Mouse (Mus musculus): ENCODE results near the gene Cpz. TPM values are rescaled to one million over a fixed set of nuclear protein-coding genes. Genes with fewer than 3 reads are reported as not detected.

The Cpz gene
- total and polyA plus RNA-seq, 3 experiments, result 6.8 to 19.8 (median 9.7) TPM

DNA sequence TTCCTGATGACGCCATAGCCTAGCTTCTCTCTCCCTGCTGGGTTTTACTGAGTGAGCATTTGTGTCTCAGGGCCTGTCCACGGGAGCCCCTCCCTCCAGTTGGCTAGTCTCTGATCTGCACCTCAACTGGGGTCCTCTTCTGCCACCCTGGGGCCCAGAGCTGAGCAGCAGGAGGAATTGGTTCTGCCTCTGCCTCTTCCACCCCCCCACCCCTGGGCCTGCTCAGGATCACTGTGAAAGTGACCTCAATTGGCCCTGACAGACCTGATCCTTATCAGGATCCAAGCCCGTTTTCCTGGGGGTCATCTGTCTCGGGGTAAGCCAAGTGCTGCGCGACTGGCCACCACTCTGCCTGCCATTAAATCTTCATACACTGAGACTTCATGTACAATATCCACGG is 20.5 kb downstream of the Cpz start:
- no peak for TF ChIP-seq POLR2AphosphoS5 (IDR thresholded peaks at IDR 0.05; ENCODE audit: insufficient replicate concordance, low read depth, low read length)
- no peak for TF ChIP-seq TAL1 (conservative IDR thresholded peaks at IDR 0.05; ENCODE audit: low read depth, low read length)
- no peak for TF ChIP-seq CTCF (IDR thresholded peaks at IDR 0.05; ENCODE audit: low read depth, low read length)
- TF ChIP-seq GATA2 (IDR thresholded peaks at IDR 0.05; ENCODE audit: borderline replicate concordance, low read depth, low read length), result no peak
- no peak for TF ChIP-seq GATA1 (IDR thresholded peaks at IDR 0.05; ENCODE audit: borderline replicate concordance, low read length)
- H3K27me3 ChIP-seq (ENCODE audit: insufficient read depth, low read length), result peaks cover 15% of the 10 kb centered on the region; the same call in 1 of the 2 replicates
- H3K4me1 ChIP-seq (ENCODE audit: insufficient read depth, low read depth, low read length), result peaks cover 12% of the 10 kb centered on the region
- no peak for ATAC-seq (ENCODE audit: extremely low read depth, insufficient number of reproducible peaks, low FRiP score, poor library complexity, severe bottlenecking)
- peaks cover 9% of the 10 kb centered on the region for H3K36me3 ChIP-seq (replicated peaks)
- no peaks in the 10 kb centered on the region for H3K9me3 ChIP-seq (replicated peaks)
- no peak overlapping the region for H3K4me3 ChIP-seq (ENCODE audit: low read depth, low read length)
- DNase-seq (ENCODE audit: low spot score), result no peak

DNA sequence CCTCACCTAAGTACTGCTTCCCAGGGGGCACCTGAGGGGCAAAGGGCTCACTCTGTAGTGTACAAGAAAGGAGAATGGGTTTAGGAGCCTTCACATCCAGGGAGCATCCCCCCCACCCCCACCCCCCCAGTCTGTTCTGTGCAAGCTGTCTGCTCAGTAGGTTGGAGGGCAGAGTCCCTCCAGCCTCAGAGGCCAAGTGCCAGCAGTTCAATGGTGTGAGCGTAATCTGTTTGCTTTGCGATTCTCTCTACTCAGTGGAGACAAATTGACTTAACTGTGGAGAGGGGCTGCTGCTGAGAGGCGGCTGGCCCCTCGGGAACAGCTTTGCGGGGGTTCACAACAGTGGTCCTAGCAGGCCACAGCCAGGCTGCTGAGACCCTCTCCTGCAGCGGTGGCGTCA is 28.2 kb downstream of the Cpz start:
- TF ChIP-seq POLR2AphosphoS5 (IDR thresholded peaks at IDR 0.05; ENCODE audit: insufficient replicate concordance, low read depth, low read length) (no peak), CTCF (IDR thresholded peaks at IDR 0.05; ENCODE audit: low read depth, low read length) (no peak), TAL1 (conservative IDR thresholded peaks at IDR 0.05; ENCODE audit: low read depth, low read length) (no peak), GATA2 (IDR thresholded peaks at IDR 0.05; ENCODE audit: borderline replicate concordance, low read depth, low read length) (no peak), GATA1 (IDR thresholded peaks at IDR 0.05; ENCODE audit: borderline replicate concordance, low read length) (no peak)
- peaks cover 5% of the 10 kb centered on the region for H3K36me3 ChIP-seq (replicated peaks)
- H3K4me1 ChIP-seq (ENCODE audit: insufficient read depth, low read depth, low read length), result no peaks in the 10 kb centered on the region
- DNase-seq (ENCODE audit: low spot score), result no peak
- no peaks in the 10 kb centered on the region for H3K9me3 ChIP-seq (replicated peaks)
- ATAC-seq (ENCODE audit: extremely low read depth, insufficient number of reproducible peaks, low FRiP score, poor library complexity, severe bottlenecking), result no peak
- peaks cover 8% of the 10 kb centered on the region; the same call in 1 of the 2 replicates for H3K27me3 ChIP-seq (ENCODE audit: insufficient read depth, low read length)
- H3K4me3 ChIP-seq (ENCODE audit: low read depth, low read length), result no peak overlapping the region

DNA sequence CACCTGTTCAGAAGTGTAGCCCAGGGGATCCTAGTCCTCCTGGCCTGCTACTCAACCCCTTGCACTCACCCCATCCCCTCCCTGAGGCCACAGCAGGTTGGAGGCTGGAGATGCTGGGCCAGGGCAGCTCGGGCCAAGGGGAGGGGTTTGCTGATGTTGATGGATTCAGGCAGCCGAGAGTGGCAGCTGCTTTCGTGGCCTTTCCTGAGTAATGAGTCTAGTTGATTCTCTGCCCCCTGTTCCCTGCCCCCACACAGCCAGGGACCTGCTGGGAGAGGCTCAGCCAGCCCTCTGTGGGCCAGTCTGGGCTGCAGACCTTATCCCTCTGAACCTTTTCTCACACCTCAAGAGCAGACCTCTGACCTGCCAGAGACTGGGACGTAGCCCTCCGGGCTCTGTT is 29.5 kb downstream of the Cpz start:
- ATAC-seq (ENCODE audit: extremely low read depth, insufficient number of reproducible peaks, low FRiP score, poor library complexity, severe bottlenecking), result no peak
- no peak for DNase-seq (ENCODE audit: low spot score)
- TF ChIP-seq GATA2 (IDR thresholded peaks at IDR 0.05; ENCODE audit: borderline replicate concordance, low read depth, low read length) (no peak), GATA1 (IDR thresholded peaks at IDR 0.05; ENCODE audit: borderline replicate concordance, low read length) (no peak), CTCF (IDR thresholded peaks at IDR 0.05; ENCODE audit: low read depth, low read length) (no peak), POLR2AphosphoS5 (IDR thresholded peaks at IDR 0.05; ENCODE audit: insufficient replicate concordance, low read depth, low read length) (no peak), TAL1 (conservative IDR thresholded peaks at IDR 0.05; ENCODE audit: low read depth, low read length) (no peak)
- Histone ChIP-seq H3K4me3 (ENCODE audit: low read depth, low read length) (no peak overlapping the region), H3K9me3 (replicated peaks) (no peaks in the 10 kb centered on the region), H3K36me3 (replicated peaks) (no peaks in the 10 kb centered on the region), H3K27me3 (ENCODE audit: insufficient read depth, low read length) (peaks cover 8% of the 10 kb centered on the region; the same call in 1 of the 2 replicates), H3K4me1 (ENCODE audit: insufficient read depth, low read depth, low read length) (no peaks in the 10 kb centered on the region)

DNA sequence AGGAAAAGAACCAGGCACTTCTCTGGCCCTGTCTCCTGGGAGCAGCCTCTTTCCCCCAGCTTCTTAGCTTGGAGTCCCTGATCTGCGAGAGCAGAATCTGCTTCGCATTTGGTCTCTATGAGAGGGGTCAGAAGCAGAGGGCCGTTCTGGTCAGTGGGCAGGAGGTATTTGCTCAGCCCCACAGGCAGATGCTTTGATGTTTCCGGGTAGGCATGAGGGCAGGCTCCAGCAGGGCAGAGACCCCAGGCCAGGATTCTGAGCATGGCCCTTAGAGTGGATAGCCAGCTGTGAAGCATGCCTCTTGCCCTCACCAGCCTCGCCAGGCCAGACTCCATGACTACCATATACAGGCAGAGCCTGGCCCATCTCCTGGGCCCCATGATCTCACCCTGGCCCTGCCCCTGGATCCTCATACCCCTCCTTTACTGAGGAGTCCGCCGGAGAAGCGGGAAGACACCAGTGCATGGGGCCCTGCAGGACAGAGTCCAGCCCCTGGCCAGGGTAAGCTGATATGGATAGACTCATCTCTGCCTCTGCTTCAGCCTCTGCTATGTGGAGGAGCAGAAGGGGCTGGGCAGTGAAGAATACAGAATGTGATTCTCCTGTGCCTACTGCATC is 30.6 kb downstream of the Cpz start:
- TF ChIP-seq CTCF (IDR thresholded peaks at IDR 0.05; ENCODE audit: low read depth, low read length) (no peak), GATA1 (IDR thresholded peaks at IDR 0.05; ENCODE audit: borderline replicate concordance, low read length) (no peak), POLR2AphosphoS5 (IDR thresholded peaks at IDR 0.05; ENCODE audit: insufficient replicate concordance, low read depth, low read length) (no peak), GATA2 (IDR thresholded peaks at IDR 0.05; ENCODE audit: borderline replicate concordance, low read depth, low read length) (no peak), TAL1 (conservative IDR thresholded peaks at IDR 0.05; ENCODE audit: low read depth, low read length) (no peak)
- H3K9me3 ChIP-seq (replicated peaks), result no peaks in the 10 kb centered on the region
- ATAC-seq (ENCODE audit: extremely low read depth, insufficient number of reproducible peaks, low FRiP score, poor library complexity, severe bottlenecking), result no peak

DNA sequence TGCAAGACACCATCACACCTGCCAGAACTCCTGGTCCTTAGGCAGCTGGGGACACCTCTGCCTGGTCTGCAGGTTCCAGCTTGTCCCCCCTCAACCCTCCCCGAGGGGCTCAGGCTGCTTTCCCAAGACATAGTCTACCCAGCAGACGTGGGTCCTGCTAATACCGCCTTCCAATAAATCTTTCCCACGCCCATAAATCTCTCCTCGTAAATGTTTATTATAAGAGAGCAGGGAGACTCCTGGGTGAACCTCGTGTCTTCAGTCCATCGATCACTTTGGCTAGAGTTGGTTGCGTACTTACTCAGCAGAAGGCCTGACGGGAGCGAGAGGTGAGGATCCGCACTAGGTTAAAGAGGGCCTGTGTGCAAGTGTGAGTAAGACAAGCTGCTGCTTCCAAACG is 31.7 kb downstream of the Cpz start:
- Histone ChIP-seq H3K4me3 (ENCODE audit: low read depth, low read length) (no peak overlapping the region), H3K4me1 (ENCODE audit: insufficient read depth, low read depth, low read length) (no peaks in the 10 kb centered on the region), H3K27me3 (ENCODE audit: insufficient read depth, low read length) (peaks cover 6% of the 10 kb centered on the region; the same call in 1 of the 2 replicates), H3K9me3 (replicated peaks) (no peaks in the 10 kb centered on the region), H3K36me3 (replicated peaks) (no peaks in the 10 kb centered on the region)
- no peak for TF ChIP-seq GATA2 (IDR thresholded peaks at IDR 0.05; ENCODE audit: borderline replicate concordance, low read depth, low read length)
- no peak for TF ChIP-seq GATA1 (IDR thresholded peaks at IDR 0.05; ENCODE audit: borderline replicate concordance, low read length)
- no peak for TF ChIP-seq CTCF (IDR thresholded peaks at IDR 0.05; ENCODE audit: low read depth, low read length)
- no peak for TF ChIP-seq TAL1 (conservative IDR thresholded peaks at IDR 0.05; ENCODE audit: low read depth, low read length)
- ATAC-seq (ENCODE audit: extremely low read depth, insufficient number of reproducible peaks, low FRiP score, poor library complexity, severe bottlenecking) (no peak), DNase-seq (ENCODE audit: low spot score) (no peak)

More for the DNA sequence above, 30.6 kb downstream of the Cpz start:
- Histone ChIP-seq H3K27me3 (ENCODE audit: insufficient read depth, low read length) (peaks cover 6% of the 10 kb centered on the region; the same call in 1 of the 2 replicates), H3K36me3 (replicated peaks) (no peaks in the 10 kb centered on the region), H3K4me3 (ENCODE audit: low read depth, low read length) (no peak overlapping the region), H3K4me1 (ENCODE audit: insufficient read depth, low read depth, low read length) (no peaks in the 10 kb centered on the region)
- no peak for DNase-seq (ENCODE audit: low spot score)

DNA sequence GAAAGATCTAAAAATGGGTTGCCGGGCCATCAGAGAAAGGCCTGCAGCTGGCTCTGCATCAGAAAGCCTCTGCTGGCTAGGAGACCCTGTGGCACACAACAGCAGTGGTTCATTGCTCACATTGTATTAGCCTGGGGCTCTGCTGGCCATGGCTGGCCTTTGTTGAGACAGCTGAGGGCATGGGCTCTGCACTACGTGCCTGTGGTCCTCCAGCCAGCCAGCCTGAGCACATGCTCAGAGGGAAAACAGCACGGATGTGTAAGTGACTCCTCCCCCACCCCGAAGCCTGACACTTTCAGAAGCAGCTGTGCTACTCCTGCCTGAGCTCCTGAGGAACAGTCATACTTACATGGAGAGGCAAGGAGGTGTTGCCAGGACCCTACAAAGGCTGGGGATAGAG is 46.0 kb downstream of the Cpz start:
- no peak for ATAC-seq (ENCODE audit: extremely low read depth, insufficient number of reproducible peaks, low FRiP score, poor library complexity, severe bottlenecking)
- Histone ChIP-seq H3K9me3 (replicated peaks) (no peaks in the 10 kb centered on the region), H3K36me3 (replicated peaks) (no peaks in the 10 kb centered on the region), H3K27me3 (ENCODE audit: insufficient read depth, low read length) (no peaks in the 10 kb centered on the region), H3K4me1 (ENCODE audit: insufficient read depth, low read depth, low read length) (no peaks in the 10 kb centered on the region), H3K4me3 (ENCODE audit: low read depth, low read length) (no peak overlapping the region)
- TF ChIP-seq TAL1 (conservative IDR thresholded peaks at IDR 0.05; ENCODE audit: low read depth, low read length), result no peak
- no peak for TF ChIP-seq CTCF (IDR thresholded peaks at IDR 0.05; ENCODE audit: low read depth, low read length)
- no peak for TF ChIP-seq POLR2AphosphoS5 (IDR thresholded peaks at IDR 0.05; ENCODE audit: insufficient replicate concordance, low read depth, low read length)
- no peak for TF ChIP-seq GATA1 (IDR thresholded peaks at IDR 0.05; ENCODE audit: borderline replicate concordance, low read length)
- TF ChIP-seq GATA2 (IDR thresholded peaks at IDR 0.05; ENCODE audit: borderline replicate concordance, low read depth, low read length), result no peak
- DNase-seq (ENCODE audit: low spot score), result no peak

All from G1E (cell line).